In the genomic region with DNA sequence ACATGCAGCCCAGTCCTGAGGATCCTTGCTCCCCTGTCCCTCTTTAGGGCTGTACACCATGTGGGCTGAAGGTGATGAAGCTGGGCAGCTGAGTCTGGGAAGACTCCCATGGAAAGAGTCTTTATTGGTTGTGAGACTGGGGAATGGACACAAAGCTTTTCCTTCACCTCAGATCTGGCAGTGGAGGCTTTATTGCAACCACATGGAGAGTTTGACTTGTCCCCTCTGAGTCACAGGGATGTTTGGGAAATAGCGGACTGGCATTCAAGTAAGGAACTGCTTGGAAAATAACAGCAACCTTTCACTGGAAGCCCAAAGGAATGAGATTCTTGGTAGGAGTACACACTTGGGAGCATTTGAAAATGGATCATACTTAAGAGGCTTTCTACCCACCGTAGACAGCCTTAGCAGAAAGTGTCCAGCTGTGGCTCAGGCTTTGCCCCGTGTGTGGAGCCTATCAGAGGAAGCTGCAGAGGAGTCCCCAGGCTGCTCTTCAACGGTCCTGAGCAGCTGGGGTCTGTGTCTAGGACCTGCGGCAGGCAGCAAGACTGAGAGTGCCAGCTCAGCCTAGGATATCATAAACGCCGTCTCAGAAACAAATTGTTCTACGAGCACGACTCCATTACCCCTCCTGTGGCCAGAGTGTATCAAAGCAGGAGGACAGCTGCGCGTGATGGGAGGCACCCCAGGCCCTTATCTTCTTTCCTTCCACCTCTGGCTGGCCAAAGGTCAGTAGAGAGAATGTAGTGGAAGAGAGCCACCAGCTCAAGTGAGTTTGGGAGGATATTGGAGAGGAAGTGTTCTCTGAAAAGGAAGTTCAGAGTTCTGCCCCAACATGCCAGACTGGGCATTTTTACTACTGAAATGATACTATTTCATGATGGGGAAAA, we compare ENCODE assay signal across 8 mouse cellular contexts. TPM values are rescaled to one million over a fixed set of nuclear protein-coding genes. Genes with fewer than 3 reads are reported as not detected.
DNase-seq lines count a peak whose midpoint lies in the region; ATAC-seq and TF ChIP-seq lines count a peak whose summit lies in the region.

No protein-coding gene starts in this region.

- no peak overlapping the region for H3K9ac ChIP-seq in neural tube, embryonic 11.5 days (ENCODE audit: low read length)
- H3K9ac ChIP-seq in neural tube, embryonic 15.5 days (replicated peaks) = no peak overlapping the region

- H3K27ac ChIP-seq in neural tube, embryonic 11.5 days (ENCODE audit: low read depth, low read length) = no peak overlapping the region
- H3K27ac ChIP-seq in neural tube, embryonic 15.5 days (replicated peaks) = no peak overlapping the region
- H3K27ac ChIP-seq in limb, embryonic 10.5 days = peak overlapping the region; percentile 61; the same call in 1 of the 2 replicates
- peak overlapping the region; percentile 23 for H3K27ac ChIP-seq in small intestine, adult 2 months (ENCODE audit: insufficient read depth, low read depth, low read length)

- no peak for DNase-seq in neural tube, embryonic 11.5 days (ENCODE audit: low spot score)
- DNase-seq in heart, adult 18-20 months = peak; percentile 57 to 72
- DNase-seq in limb, embryonic 10.5 days (ENCODE audit: low spot score) = peak; percentile 29
- DNase-seq in retina, postnatal 1 day = no peak
- DNase-seq in gastrocnemius, postnatal 25 days = no peak
- DNase-seq in ovary, postnatal 10 days (ENCODE audit: low spot score) = no peak

- H3K4me1 ChIP-seq in neural tube, embryonic 11.5 days (ENCODE audit: control insufficient read depth, insufficient read depth, low read length) = 0 out of 2 replicates have a peak, but pooled peaks cover 3% of the 10 kb centered on the region
- H3K4me1 ChIP-seq in neural tube, embryonic 15.5 days = 0 out of 2 replicates have a peak, but pooled peaks cover 6% of the 10 kb centered on the region
- H3K4me1 ChIP-seq in limb, embryonic 10.5 days = peaks cover 17% of the 10 kb centered on the region
- peaks cover 4% of the 10 kb centered on the region; the same call in 1 of the 2 replicates for H3K4me1 ChIP-seq in small intestine, adult 2 months (ENCODE audit: control insufficient read depth, insufficient read depth, insufficient read length, low read length)

- H3K9me3 ChIP-seq in neural tube, embryonic 11.5 days (ENCODE audit: control insufficient read depth, low read length) = no peaks in the 10 kb centered on the region
- no peaks in the 10 kb centered on the region for H3K9me3 ChIP-seq in neural tube, embryonic 15.5 days (replicated peaks)
- no peaks in the 10 kb centered on the region for H3K9me3 ChIP-seq in limb, embryonic 10.5 days (replicated peaks)

- TF ChIP-seq POLR2A in small intestine, adult 2 months (IDR thresholded peaks at IDR 0.05; ENCODE audit: low read depth, low read length) = no peak

- H3K4me3 ChIP-seq in neural tube, embryonic 11.5 days (ENCODE audit: low read depth, low read length) = no peak overlapping the region
- no peak overlapping the region for H3K4me3 ChIP-seq in neural tube, embryonic 15.5 days (replicated peaks)
- no peak overlapping the region for H3K4me3 ChIP-seq in limb, embryonic 10.5 days
- no peak overlapping the region for H3K4me3 ChIP-seq in small intestine, adult 2 months (ENCODE audit: low read depth, low read length)

- ATAC-seq in neural tube, embryonic 11.5 days (ENCODE audit: insufficient read depth, low FRiP score, low TSS enrichment) = peak; percentile 38; the same call in 1 of the 2 replicates
- no peak for ATAC-seq in neural tube, embryonic 15.5 days (ENCODE audit: low FRiP score)

- peak; percentile 31; the same call in 1 of the 2 replicates for TF ChIP-seq CTCF in small intestine, adult 2 months (IDR thresholded peaks at IDR 0.05; ENCODE audit: extremely low read depth, insufficient read length, insufficient replicate concordance, low read depth, low read length)

- WGBS in neural tube, embryonic 11.5 days = 47% methylated on average over 11 of the region's 11 CpGs
- WGBS in neural tube, embryonic 15.5 days = 30% methylated on average over 11 of the region's 11 CpGs
- 42% methylated on average over 11 of the region's 11 CpGs for WGBS in limb, embryonic 10.5 days
- WGBS in small intestine, adult 2 months = 10% methylated on average over 11 of the region's 11 CpGs

- H3K27me3 ChIP-seq in neural tube, embryonic 11.5 days (ENCODE audit: control insufficient read depth, insufficient read depth, low read length) = no peaks in the 10 kb centered on the region
- no peaks in the 10 kb centered on the region for H3K27me3 ChIP-seq in neural tube, embryonic 15.5 days (replicated peaks)
- H3K27me3 ChIP-seq in limb, embryonic 10.5 days (ENCODE audit: low read depth, poor library complexity, severe bottlenecking) = no peaks in the 10 kb centered on the region
- no peaks in the 10 kb centered on the region for H3K27me3 ChIP-seq in small intestine, adult 2 months (ENCODE audit: control insufficient read depth, insufficient read depth, low read length)

- no peak overlapping the region for H3K4me2 ChIP-seq in neural tube, embryonic 11.5 days (ENCODE audit: low read depth)
- no peak overlapping the region for H3K4me2 ChIP-seq in neural tube, embryonic 15.5 days

- no peaks in the 10 kb centered on the region for H3K36me3 ChIP-seq in neural tube, embryonic 11.5 days (ENCODE audit: control insufficient read depth, insufficient read depth, low read length)
- H3K36me3 ChIP-seq in neural tube, embryonic 15.5 days = no peaks in the 10 kb centered on the region
- H3K36me3 ChIP-seq in limb, embryonic 10.5 days = no peaks in the 10 kb centered on the region
- no peaks in the 10 kb centered on the region for H3K36me3 ChIP-seq in small intestine, adult 2 months (ENCODE audit: control insufficient read depth, insufficient read depth, low read length)

RNA-seq across cellular contexts. Expression of gene Fam102b, which starts 23.9 kb away (rescaled TPM):
- 16.8 and 18.2 TPM in 2 replicates for polyA plus RNA-seq in neural tube, embryonic 11.5 days (2014; fragmentation: Nextera tagmentation; extraction: Ambion mirVana)
- 14.8 and 22.2 TPM in 2 replicates for polyA plus RNA-seq in neural tube, embryonic 15.5 days (2015; fragmentation: Nextera tagmentation; extraction: Ambion mirVana)
- total RNA-seq in heart, adult 18-20 months (2021) = 10 to 100 TPM; 13.0 to 13.8 TPM
- 4.4 and 4.9 TPM in 2 replicates for polyA plus RNA-seq in limb, embryonic 10.5 days (2016; fragmentation: Nextera tagmentation; extraction: Ambion mirVana)
- 1.0 and 3.0 TPM in 2 replicates for polyA plus RNA-seq in small intestine, adult 2 months (2012; rRNA removed)
- total RNA-seq in gastrocnemius, postnatal 25 days (2021) = 1 to 10 TPM; 6.3 to 7.4 TPM

RNA-seq across cellular contexts. Expression of gene Slc25a54, which starts 29.0 kb away (rescaled TPM):
- not detected in 2 replicates for polyA plus RNA-seq in neural tube, embryonic 11.5 days (2014; fragmentation: Nextera tagmentation; extraction: Ambion mirVana)
- polyA plus RNA-seq in neural tube, embryonic 15.5 days (2015; fragmentation: Nextera tagmentation; extraction: Ambion mirVana) = not detected in 2 replicates
- total RNA-seq in heart, adult 18-20 months (2021) = not detected
- not detected in 2 replicates for polyA plus RNA-seq in limb, embryonic 10.5 days (2016; fragmentation: Nextera tagmentation; extraction: Ambion mirVana)
- not detected in 2 replicates for polyA plus RNA-seq in small intestine, adult 2 months (2012; rRNA removed)
- not detected for total RNA-seq in gastrocnemius, postnatal 25 days (2021)

Comparison
In these comparisons a context has a peak if more than half of its experiments do, and no peak if none do; other contexts are left out.
1. DNase-seq: peak in heart, adult 18-20 months (2 of 2) and limb, embryonic 10.5 days (single experiment); none in neural tube, embryonic 11.5 days (single experiment), retina, postnatal 1 day (single experiment), gastrocnemius, postnatal 25 days (single experiment) and ovary, postnatal 10 days (single experiment).
2. H3K27ac ChIP-seq: peak in limb, embryonic 10.5 days (single experiment) and small intestine, adult 2 months (single experiment); none in neural tube, embryonic 11.5 days (single experiment) and neural tube, embryonic 15.5 days (single experiment).